Mouse (Mus musculus) spleen, postnatal 36 days (tissue): Measurements from ENCODE around the gene Gm6993.

Source experiments
- DNase-seq, 2 experiments: peaks; one replicate each; pipeline ENCODE4 v3.0.0; 2022; ENCODE audit warnings: low spot score in 2 of 2, mixed read lengths in 1 of 2

Gene Gm6993

GRCm38 (mm10) chr12:31239798-31240197, 772 bp upstream of the Gm6993 start:
- DNase-seq = no peak

- no peak for DNase-seq
Measured at GRCm38 (mm10) chr12:31241595-31242342, 1.2 kb downstream of the Gm6993 start.

- DNase-seq = no peak
Measured at GRCm38 (mm10) chr12:31244001-31244400, 3.4 kb downstream of the Gm6993 start.

GRCm38 (mm10) chr12:31244691-31245090, 4.1 kb downstream of the Gm6993 start:
- no peak for DNase-seq

- no peak for DNase-seq
Measured at GRCm38 (mm10) chr12:31246153-31246552, 5.6 kb downstream of the Gm6993 start.

GRCm38 (mm10) chr12:31246615-31247014, 6.0 kb downstream of the Gm6993 start:
- DNase-seq = no peak

GRCm38 (mm10) chr12:31248165-31248564, 7.6 kb downstream of the Gm6993 start:
- no peak for DNase-seq

GRCm38 (mm10) chr12:31248681-31249080, 8.1 kb downstream of the Gm6993 start:
- no peak for DNase-seq

GRCm38 (mm10) chr12:31252259-31252658, 11.7 kb downstream of the Gm6993 start:
- no peak for DNase-seq

GRCm38 (mm10) chr12:31254978-31255377, 14.4 kb downstream of the Gm6993 start:
- DNase-seq = no peak

- no peak for DNase-seq
Measured at GRCm38 (mm10) chr12:31256121-31256903, 15.7 kb downstream of the Gm6993 start.

GRCm38 (mm10) chr12:31261882-31262281, 21.3 kb downstream of the Gm6993 start:
- no peak for DNase-seq

GRCm38 (mm10) chr12:31263921-31264320, 23.4 kb downstream of the Gm6993 start:
- no peak for DNase-seq

GRCm38 (mm10) chr12:31265005-31265721, 24.6 kb downstream of the Gm6993 start, which contains the start of gene Lamb1:
Lamb1 (plus strand) TSS chr12:31265234.
- no peak for DNase-seq

- no peak for DNase-seq
Measured at GRCm38 (mm10) chr12:31265722-31266431, 25.3 kb downstream of the Gm6993 start.

GRCm38 (mm10) chr12:31266686-31267085, 26.1 kb downstream of the Gm6993 start:
- DNase-seq = no peak

GRCm38 (mm10) chr12:31267363-31267762, 26.8 kb downstream of the Gm6993 start:
- no peak for DNase-seq

- no peak for DNase-seq
Measured at GRCm38 (mm10) chr12:31268315-31268714, 27.7 kb downstream of the Gm6993 start.

GRCm38 (mm10) chr12:31269020-31269597, 28.5 kb downstream of the Gm6993 start:
- no peak for DNase-seq

GRCm38 (mm10) chr12:31270361-31270760, 29.8 kb downstream of the Gm6993 start:
- DNase-seq = no peak

GRCm38 (mm10) chr12:31270776-31271175, 30.2 kb downstream of the Gm6993 start:
- no peak for DNase-seq
